Mouse (Mus musculus) heart, postnatal 4 days (tissue): ENCODE data around the gene Scg2. TPM values are rescaled to one million over a fixed set of nuclear protein-coding genes. Genes with fewer than 3 reads are reported as not detected.

Experiments
- total RNA-seq, 2 experiments: library from RNA; stranded (reverse); gene quantifications; 2 replicates each; pipeline ENCODE4 v1.2.3; 2021

Gene Scg2
- total RNA-seq, 2 experiments from 2014 or later, result 0.14 TPM

Other genes starting within 250 kb of the Scg2 start
- gene Ap1s3, start 231.9 kb upstream of the Scg2 start, total RNA-seq, result 1 to 10 TPM; 2.4 to 3.2 TPM